Mouse (Mus musculus): ENCODE results near the gene Fmnl2.

- no peak for TF ChIP-seq CTCF (IDR thresholded peaks at IDR 0.05; ENCODE audit: low read depth)
- TF ChIP-seq EP300 (IDR thresholded peaks at IDR 0.05; ENCODE audit: low read depth), result no peak
Observed at GRCm38 (mm10) chr2:53082045-53082444, 224.4 kb downstream of the Fmnl2 start.

Data from liver, postnatal 0 days (tissue).